Mouse (Mus musculus): ENCODE data around the gene Elfn2. TPM values are rescaled to one million over a fixed set of nuclear protein-coding genes. Genes with fewer than 3 reads are reported as not detected.

Gene Elfn2
- polyA plus RNA-seq, 1 experiment from 2014 or later: 6.8 TPM

- no peak overlapping the region for H3K4me2 ChIP-seq (ENCODE audit: low read depth, low read length)
- no peaks in the 10 kb centered on the region for H3K27me3 ChIP-seq (ENCODE audit: control insufficient read depth, insufficient read depth, low read length)
- 0 out of 2 replicates have a peak, but pooled peaks cover 4% of the 10 kb centered on the region for H3K4me1 ChIP-seq (ENCODE audit: control insufficient read depth, insufficient read depth, low read length)
- no peaks in the 10 kb centered on the region for H3K36me3 ChIP-seq (ENCODE audit: control insufficient read depth, insufficient read depth, low read length)
- no peak overlapping the region for H3K4me3 ChIP-seq (ENCODE audit: low read depth, low read length)
- no peak overlapping the region for H3K9ac ChIP-seq (replicated peaks; ENCODE audit: low read depth, low read length)
- 0 out of 2 replicates have a peak overlapping the region, but pooled peaks have one; percentile 22 for H3K27ac ChIP-seq (ENCODE audit: low read depth, low read length)
- H3K9me3 ChIP-seq (ENCODE audit: control insufficient read depth, low read length): no peaks in the 10 kb centered on the region
- WGBS: 77% methylated on average over 13 of the region's 13 CpGs
- no peak for ATAC-seq (ENCODE audit: low read depth)
Measured at GRCm38 (mm10) chr15:78698491-78699135, 20.0 kb downstream of the Elfn2 start.

GRCm38 (mm10) chr15:78698084-78698483, 20.5 kb downstream of the Elfn2 start:
- no peaks in the 10 kb centered on the region for H3K9me3 ChIP-seq (ENCODE audit: control insufficient read depth, low read length)
- no peak overlapping the region for H3K27ac ChIP-seq (ENCODE audit: low read depth, low read length)
- 19% methylated on average over 5 of the region's 5 CpGs for WGBS
- no peak overlapping the region for H3K4me2 ChIP-seq (ENCODE audit: low read depth, low read length)
- H3K4me3 ChIP-seq (ENCODE audit: low read depth, low read length): no peak overlapping the region
- no peaks in the 10 kb centered on the region for H3K36me3 ChIP-seq (ENCODE audit: control insufficient read depth, insufficient read depth, low read length)
- H3K4me1 ChIP-seq (ENCODE audit: control insufficient read depth, insufficient read depth, low read length): 0 out of 2 replicates have a peak, but pooled peaks cover 4% of the 10 kb centered on the region
- no peaks in the 10 kb centered on the region for H3K27me3 ChIP-seq (ENCODE audit: control insufficient read depth, insufficient read depth, low read length)
- no peak overlapping the region for H3K9ac ChIP-seq (replicated peaks; ENCODE audit: low read depth, low read length)
- no peak for ATAC-seq (ENCODE audit: low read depth)

GRCm38 (mm10) chr15:78695745-78696144, 22.8 kb downstream of the Elfn2 start:
- Histone ChIP-seq H3K4me3 (ENCODE audit: low read depth, low read length) (no peak overlapping the region), H3K9ac (replicated peaks; ENCODE audit: low read depth, low read length) (no peak overlapping the region), H3K4me1 (ENCODE audit: control insufficient read depth, insufficient read depth, low read length) (0 out of 2 replicates have a peak, but pooled peaks cover 4% of the 10 kb centered on the region), H3K4me2 (ENCODE audit: low read depth, low read length) (no peak overlapping the region), H3K27me3 (ENCODE audit: control insufficient read depth, insufficient read depth, low read length) (no peaks in the 10 kb centered on the region), H3K27ac (ENCODE audit: low read depth, low read length) (no peak overlapping the region), H3K9me3 (ENCODE audit: control insufficient read depth, low read length) (no peaks in the 10 kb centered on the region), H3K36me3 (ENCODE audit: control insufficient read depth, insufficient read depth, low read length) (no peaks in the 10 kb centered on the region)
- no peak for ATAC-seq (ENCODE audit: low read depth)
- WGBS: 18% methylated on average over 5 of the region's 5 CpGs

GRCm38 (mm10) chr15:78692505-78692904, 26.1 kb downstream of the Elfn2 start:
- no peaks in the 10 kb centered on the region for H3K36me3 ChIP-seq (ENCODE audit: control insufficient read depth, insufficient read depth, low read length)
- no peak overlapping the region for H3K27ac ChIP-seq (ENCODE audit: low read depth, low read length)
- no peak overlapping the region for H3K9ac ChIP-seq (replicated peaks; ENCODE audit: low read depth, low read length)
- H3K4me1 ChIP-seq (ENCODE audit: control insufficient read depth, insufficient read depth, low read length): 0 out of 2 replicates have a peak, but pooled peaks cover 4% of the 10 kb centered on the region
- no peak overlapping the region for H3K4me3 ChIP-seq (ENCODE audit: low read depth, low read length)
- no peaks in the 10 kb centered on the region for H3K9me3 ChIP-seq (ENCODE audit: control insufficient read depth, low read length)
- H3K27me3 ChIP-seq (ENCODE audit: control insufficient read depth, insufficient read depth, low read length): no peaks in the 10 kb centered on the region
- no peak overlapping the region for H3K4me2 ChIP-seq (ENCODE audit: low read depth, low read length)
- no peak for ATAC-seq (ENCODE audit: low read depth)
- 45% methylated on average over 8 of the region's 8 CpGs for WGBS

GRCm38 (mm10) chr15:78690716-78691115, 27.9 kb downstream of the Elfn2 start:
- Histone ChIP-seq H3K27ac (ENCODE audit: low read depth, low read length) (no peak overlapping the region), H3K36me3 (ENCODE audit: control insufficient read depth, insufficient read depth, low read length) (no peaks in the 10 kb centered on the region), H3K4me2 (ENCODE audit: low read depth, low read length) (no peak overlapping the region), H3K9ac (replicated peaks; ENCODE audit: low read depth, low read length) (no peak overlapping the region), H3K27me3 (ENCODE audit: control insufficient read depth, insufficient read depth, low read length) (no peaks in the 10 kb centered on the region), H3K4me3 (ENCODE audit: low read depth, low read length) (no peak overlapping the region), H3K4me1 (ENCODE audit: control insufficient read depth, insufficient read depth, low read length) (0 out of 2 replicates have a peak, but pooled peaks cover 4% of the 10 kb centered on the region), H3K9me3 (ENCODE audit: control insufficient read depth, low read length) (no peaks in the 10 kb centered on the region)
- ATAC-seq (ENCODE audit: low read depth): no peak
- 94% methylated on average over 2 of the region's 2 CpGs for WGBS

GRCm38 (mm10) chr15:78686910-78687309, 31.7 kb downstream of the Elfn2 start:
- no peaks in the 10 kb centered on the region for H3K27me3 ChIP-seq (ENCODE audit: control insufficient read depth, insufficient read depth, low read length)
- H3K36me3 ChIP-seq (ENCODE audit: control insufficient read depth, insufficient read depth, low read length): no peaks in the 10 kb centered on the region
- 68% methylated on average over 7 of the region's 7 CpGs for WGBS
- H3K4me1 ChIP-seq (ENCODE audit: control insufficient read depth, insufficient read depth, low read length): peaks cover 18% of the 10 kb centered on the region
- no peak for ATAC-seq (ENCODE audit: low read depth)
- no peaks in the 10 kb centered on the region for H3K9me3 ChIP-seq (ENCODE audit: control insufficient read depth, low read length)
- H3K9ac ChIP-seq (replicated peaks; ENCODE audit: low read depth, low read length): no peak overlapping the region
- no peak overlapping the region for H3K4me2 ChIP-seq (ENCODE audit: low read depth, low read length)
- H3K27ac ChIP-seq (ENCODE audit: low read depth, low read length): no peak overlapping the region
- no peak overlapping the region for H3K4me3 ChIP-seq (ENCODE audit: low read depth, low read length)

GRCm38 (mm10) chr15:78684111-78684510, 34.5 kb downstream of the Elfn2 start:
- peak overlapping the region; percentile 28; the same call in 1 of the 2 replicates for H3K27ac ChIP-seq (ENCODE audit: low read depth, low read length)
- no peaks in the 10 kb centered on the region for H3K9me3 ChIP-seq (ENCODE audit: control insufficient read depth, low read length)
- H3K4me1 ChIP-seq (ENCODE audit: control insufficient read depth, insufficient read depth, low read length): peaks cover 29% of the 10 kb centered on the region
- no peak overlapping the region; the same call in 1 of the 2 replicates for H3K9ac ChIP-seq (replicated peaks; ENCODE audit: low read depth, low read length)
- no peak overlapping the region for H3K4me2 ChIP-seq (ENCODE audit: low read depth, low read length)
- no peaks in the 10 kb centered on the region for H3K27me3 ChIP-seq (ENCODE audit: control insufficient read depth, insufficient read depth, low read length)
- no peak overlapping the region for H3K4me3 ChIP-seq (ENCODE audit: low read depth, low read length)
- ATAC-seq (ENCODE audit: low read depth): peak; percentile 38; the same call in 1 of the 2 replicates
- 8% methylated on average over 9 of the region's 9 CpGs for WGBS
- H3K36me3 ChIP-seq (ENCODE audit: control insufficient read depth, insufficient read depth, low read length): no peaks in the 10 kb centered on the region

GRCm38 (mm10) chr15:78683474-78683873, 35.1 kb downstream of the Elfn2 start:
- Histone ChIP-seq H3K9ac (replicated peaks; ENCODE audit: low read depth, low read length) (no peak overlapping the region), H3K4me2 (ENCODE audit: low read depth, low read length) (no peak overlapping the region), H3K36me3 (ENCODE audit: control insufficient read depth, insufficient read depth, low read length) (no peaks in the 10 kb centered on the region), H3K27ac (ENCODE audit: low read depth, low read length) (0 out of 2 replicates have a peak overlapping the region, but pooled peaks have one; percentile 49), H3K4me3 (ENCODE audit: low read depth, low read length) (no peak overlapping the region), H3K27me3 (ENCODE audit: control insufficient read depth, insufficient read depth, low read length) (no peaks in the 10 kb centered on the region), H3K4me1 (ENCODE audit: control insufficient read depth, insufficient read depth, low read length) (peaks cover 29% of the 10 kb centered on the region), H3K9me3 (ENCODE audit: control insufficient read depth, low read length) (no peaks in the 10 kb centered on the region)
- WGBS: 17% methylated on average over 8 of the region's 8 CpGs
- ATAC-seq (ENCODE audit: low read depth): no peak

GRCm38 (mm10) chr15:78681781-78682180, 36.8 kb downstream of the Elfn2 start:
- Histone ChIP-seq H3K36me3 (ENCODE audit: control insufficient read depth, insufficient read depth, low read length) (no peaks in the 10 kb centered on the region), H3K27me3 (ENCODE audit: control insufficient read depth, insufficient read depth, low read length) (no peaks in the 10 kb centered on the region), H3K4me2 (ENCODE audit: low read depth, low read length) (no peak overlapping the region), H3K4me3 (ENCODE audit: low read depth, low read length) (no peak overlapping the region), H3K9me3 (ENCODE audit: control insufficient read depth, low read length) (no peaks in the 10 kb centered on the region), H3K4me1 (ENCODE audit: control insufficient read depth, insufficient read depth, low read length) (peaks cover 25% of the 10 kb centered on the region), H3K9ac (replicated peaks; ENCODE audit: low read depth, low read length) (no peak overlapping the region), H3K27ac (ENCODE audit: low read depth, low read length) (no peak overlapping the region)
- no peak for ATAC-seq (ENCODE audit: low read depth)
- 49% methylated on average over 8 of the region's 8 CpGs for WGBS

Measured in neural tube, embryonic 14.5 days (tissue).